11 mouse cellular contexts compared by ENCODE assay signal in the genomic region with DNA sequence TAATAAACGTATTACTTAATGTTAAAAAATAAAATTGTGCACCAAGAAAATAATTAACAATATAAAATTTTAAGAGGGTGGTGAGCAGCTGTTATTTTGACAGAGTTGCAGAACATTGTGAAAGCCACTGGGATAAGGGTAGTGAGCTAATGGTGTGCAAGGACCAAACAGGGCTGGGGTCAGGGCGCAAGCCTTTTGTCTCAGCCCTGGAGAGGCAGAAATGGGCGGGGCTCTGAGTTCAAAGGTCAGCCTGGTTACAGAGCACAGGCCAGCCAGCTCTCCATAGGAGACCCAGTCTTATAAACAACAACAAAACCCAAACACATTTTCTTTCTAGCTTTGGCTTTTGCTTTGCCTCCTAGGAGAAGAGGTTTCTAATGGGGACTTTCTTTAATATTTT. TPM values are rescaled to one million over a fixed set of nuclear protein-coding genes. Genes with fewer than 3 reads are reported as not detected.
DNase-seq lines count a peak whose midpoint lies in the region; ATAC-seq lines count a peak whose summit lies in the region.
"Had no signal": no experiment of that assay in that cellular context is flagged by ENCODE, and none has a peak within 500 bp of the region (broad histone marks: within the 10 kb centered on the region; RNA-seq: fewer than 3 reads in every experiment).

No protein-coding gene starts in this region.

- H3K9me3 ChIP-seq in liver, embryonic 16.5 days (replicated peaks; ENCODE audit: control insufficient read depth, low read length), result no peaks in the 10 kb centered on the region
- H3K9me3 ChIP-seq: forebrain, embryonic 15.5 days had no signal

- H3K4me1 ChIP-seq in liver, embryonic 16.5 days (ENCODE audit: control insufficient read depth, low read depth, low read length), result peaks cover 5% of the 10 kb centered on the region

- H3K4me2 ChIP-seq in liver, embryonic 16.5 days (ENCODE audit: low read depth, low read length), result no peak overlapping the region
- H3K4me2 ChIP-seq: forebrain, embryonic 15.5 days had no signal

- H3K27me3 ChIP-seq in liver, embryonic 16.5 days (ENCODE audit: control insufficient read depth, insufficient read depth, low read depth, low read length), result no peaks in the 10 kb centered on the region
- H3K27me3 ChIP-seq: forebrain, embryonic 15.5 days had no signal

- 69% methylated on average over 3 of the region's 3 CpGs for WGBS in liver, embryonic 16.5 days (ENCODE audit: insufficient replicate concordance)

- peak; percentile 32 for DNase-seq in gastrocnemius, adult 18-20 months (ENCODE audit: low spot score)
- no peak for DNase-seq in gastrocnemius, postnatal 14 days
- peak; percentile 95 for DNase-seq in adipocyte (ENCODE audit: low spot score)
- DNase-seq in kidney, adult 9 months, result peak; percentile 43
- DNase-seq in left cerebral cortex, postnatal 36 days (ENCODE audit: low spot score in 2 of 2), result no peak
- DNase-seq in ovary, postnatal 10 days (ENCODE audit: low spot score), result no peak
- DNase-seq in layer of hippocampus, adult 11-12 months (ENCODE audit: low spot score), result no peak
- DNase-seq: cerebellum, postnatal 36 days; left cerebral cortex, postnatal 4 days had no signal

- H3K36me3 ChIP-seq in liver, embryonic 16.5 days (ENCODE audit: control insufficient read depth, insufficient read depth), result peaks cover 22% of the 10 kb centered on the region

- intact Hi-C loops in gastrocnemius, postnatal 14 days (cut with DNase I; ENCODE audit: low total_unique reads), result no loop called here
- intact Hi-C loops in left cerebral cortex, postnatal 36 days (cut with DNase I), result no loop called here

- no peak overlapping the region for H3K9ac ChIP-seq in liver, embryonic 16.5 days (ENCODE audit: low read depth, low read length)
- H3K9ac ChIP-seq: forebrain, embryonic 15.5 days had no signal

- H3K27ac ChIP-seq in liver, embryonic 16.5 days (ENCODE audit: low read length), result no peak overlapping the region; the same call in 1 of the 2 replicates
- H3K27ac ChIP-seq: forebrain, embryonic 15.5 days had no signal

- no peak overlapping the region for H3K4me3 ChIP-seq in liver, embryonic 16.5 days (ENCODE audit: low read depth, low read length)
- H3K4me3 ChIP-seq: forebrain, embryonic 15.5 days had no signal

- peak; percentile 56; the same call in 1 of the 2 replicates for ATAC-seq in liver, embryonic 16.5 days (ENCODE audit: low read depth)
- ATAC-seq: forebrain, embryonic 15.5 days had no signal

RNA-seq across cellular contexts. Expression of gene Rab3gap2, which starts 52.8 kb away (rescaled TPM):
- total RNA-seq in gastrocnemius, adult 18-20 months (2021), result 10 to 100 TPM; 17.6 to 17.8 TPM
- 10 to 100 TPM; 15.2 to 18.1 TPM for total RNA-seq in gastrocnemius, postnatal 14 days (2021)
- polyA plus RNA-seq in liver, embryonic 16.5 days (2015; fragmentation: Nextera tagmentation; extraction: Ambion mirVana), result 13.4 and 13.8 TPM in 2 replicates
- total RNA-seq in left cerebral cortex, postnatal 36 days (2021), result 10 to 100 TPM; 67.6 to 79.7 TPM

Comparison
In these comparisons a context has a peak if more than half of its experiments do, and no peak if none do; other contexts are left out.
1. DNase-seq: peak in gastrocnemius, adult 18-20 months (single experiment), adipocyte (single experiment) and kidney, adult 9 months (single experiment); none in gastrocnemius, postnatal 14 days (single experiment), left cerebral cortex, postnatal 36 days (0 of 2), ovary, postnatal 10 days (single experiment) and layer of hippocampus, adult 11-12 months (single experiment).